Mouse (Mus musculus): ENCODE measurements at regions not wholly inside any gene's neighbourhood (a gene's known extent, or its start where the extent isn't known, plus 50 kb on each side); places are given as distances from the start of the nearest gene placed in this dataset.
A peak's percentile ranks its signal among the peaks of the same experiment; 100 is the strongest.

- no peak for DNase-seq (ENCODE audit: low spot score)
Measured at GRCm38 (mm10) chr4:153727273-153727672, 229.8 kb upstream of the A430005L14Rik start.

DNA sequence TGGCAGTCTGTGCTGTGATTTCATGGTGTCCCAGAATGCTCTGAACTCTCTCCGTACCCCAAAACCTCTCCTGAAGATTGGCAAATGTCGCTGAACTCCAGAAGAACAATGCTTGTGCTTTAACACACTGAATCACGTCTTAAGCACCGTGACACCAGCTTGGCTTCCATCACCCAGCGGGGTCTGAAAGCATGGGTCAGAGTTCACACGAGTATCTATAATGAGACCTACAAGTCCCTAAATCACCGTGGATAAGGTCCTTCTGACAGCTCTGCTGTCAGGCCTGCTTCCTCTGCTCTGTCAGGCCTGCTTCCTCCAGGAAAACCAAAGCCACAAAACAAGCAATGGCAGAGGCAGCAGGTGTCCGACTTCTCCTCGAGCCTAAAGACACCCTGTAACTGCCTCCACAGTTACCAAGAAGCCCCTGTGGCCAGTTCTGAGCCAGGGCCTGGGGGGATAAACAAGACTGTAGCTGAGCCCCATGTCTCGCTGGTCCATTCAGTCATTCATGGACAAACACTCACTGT is 229.1 kb upstream of the A430005L14Rik start:
- no peak for DNase-seq (ENCODE audit: low spot score)

DNA sequence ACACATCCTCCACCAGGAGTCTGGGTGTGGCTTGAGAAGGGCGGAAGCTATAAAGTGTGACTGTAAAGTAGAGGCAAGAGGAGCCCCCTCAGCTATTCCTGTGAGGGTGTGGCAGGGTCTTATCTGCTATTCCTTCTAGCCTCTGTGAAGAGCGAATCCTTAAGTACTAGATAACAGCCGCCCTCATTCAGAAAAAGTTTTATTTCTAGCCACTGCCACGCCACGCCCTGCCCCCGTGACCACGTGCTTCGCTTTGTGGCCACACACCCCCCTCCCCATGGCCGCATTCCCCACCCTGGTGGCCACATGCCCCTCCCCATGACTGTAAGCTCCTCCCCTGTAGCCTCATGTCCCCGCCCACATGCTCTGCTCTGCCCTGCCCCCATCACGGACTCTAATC is 218.9 kb upstream of the A430005L14Rik start:
- DNase-seq (ENCODE audit: low spot score) = no peak

- no peak for DNase-seq (ENCODE audit: low spot score)
Measured at GRCm38 (mm10) chr4:153742241-153742640, 214.8 kb upstream of the A430005L14Rik start.

DNA sequence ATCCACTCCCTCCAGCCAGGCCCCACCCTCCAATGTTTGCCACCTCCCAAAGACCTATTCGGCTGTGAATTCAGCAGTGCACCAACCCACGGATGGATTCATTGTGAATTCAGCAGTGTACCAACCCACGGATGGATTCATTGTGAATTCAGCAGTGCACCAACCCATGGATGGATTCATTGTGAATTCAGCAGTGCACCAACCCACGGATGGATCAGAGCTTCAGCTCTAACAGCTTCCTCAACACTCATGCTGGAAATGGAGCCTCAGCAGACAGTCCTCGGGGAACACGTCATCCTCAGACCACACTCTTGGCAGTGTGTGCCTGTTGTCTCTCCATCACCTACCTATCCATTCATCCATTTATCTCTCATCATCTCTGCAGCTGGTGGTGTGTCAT is 204.2 kb upstream of the A430005L14Rik start:
- DNase-seq (ENCODE audit: low spot score) = no peak

- no peak for DNase-seq (ENCODE audit: low spot score)
Measured at GRCm38 (mm10) chr4:153758323-153758722, 198.7 kb upstream of the A430005L14Rik start.

DNA sequence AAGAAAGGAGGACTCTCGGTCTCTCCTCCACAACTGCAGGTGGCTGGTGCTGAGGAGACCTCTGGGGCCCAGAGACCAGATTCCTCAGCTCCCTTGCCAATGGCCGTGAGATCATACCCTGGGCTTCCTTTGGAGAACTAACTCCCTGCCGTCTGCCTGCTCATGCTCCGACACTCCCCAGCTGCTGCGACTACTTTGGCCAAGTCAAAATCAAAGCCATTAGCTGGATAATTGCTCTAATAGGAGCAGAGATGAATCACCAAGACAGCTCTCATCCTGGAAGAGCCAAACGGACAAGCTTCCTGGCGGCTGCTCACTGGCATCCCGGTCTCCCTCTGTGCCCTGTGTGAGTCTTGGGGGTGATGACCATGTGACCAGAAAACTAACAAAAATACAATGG is 198.3 kb upstream of the A430005L14Rik start:
- peak; percentile 10 for DNase-seq (ENCODE audit: low spot score)

- DNase-seq (ENCODE audit: low spot score) = no peak
Measured at GRCm38 (mm10) chr4:153760934-153761333, 196.1 kb upstream of the A430005L14Rik start.

GRCm38 (mm10) chr4:153763413-153763812 is 193.6 kb upstream of the A430005L14Rik start:
- no peak for DNase-seq (ENCODE audit: low spot score)

DNA sequence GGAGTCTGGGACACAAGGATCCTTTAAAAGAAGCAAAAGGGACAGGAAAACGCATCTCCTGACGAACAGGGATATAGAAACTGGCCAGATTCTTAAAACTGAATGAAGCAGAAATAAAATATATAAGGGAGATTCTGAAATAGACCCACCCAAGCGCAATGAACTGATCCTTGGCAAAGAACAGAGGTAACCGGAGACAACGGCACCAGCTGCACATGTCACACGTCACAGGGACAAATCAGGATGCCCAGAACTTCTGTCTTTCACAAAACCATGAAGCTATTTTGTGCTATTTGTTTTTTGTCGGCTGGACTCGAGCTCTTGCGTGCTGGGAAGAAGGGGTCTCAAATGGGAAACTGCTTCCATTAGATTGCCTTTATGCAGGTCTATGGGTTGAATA is 189.3 kb upstream of the A430005L14Rik start:
- DNase-seq (ENCODE audit: low spot score) = no peak

- DNase-seq (ENCODE audit: low spot score) = no peak
Measured at GRCm38 (mm10) chr4:153768350-153768749, 188.7 kb upstream of the A430005L14Rik start.

GRCm38 (mm10) chr4:153770675-153771074 is 186.4 kb upstream of the A430005L14Rik start:
- no peak for DNase-seq (ENCODE audit: low spot score)

GRCm38 (mm10) chr4:153780501-153780900 is 176.5 kb upstream of the A430005L14Rik start:
- no peak for DNase-seq (ENCODE audit: low spot score)

DNA sequence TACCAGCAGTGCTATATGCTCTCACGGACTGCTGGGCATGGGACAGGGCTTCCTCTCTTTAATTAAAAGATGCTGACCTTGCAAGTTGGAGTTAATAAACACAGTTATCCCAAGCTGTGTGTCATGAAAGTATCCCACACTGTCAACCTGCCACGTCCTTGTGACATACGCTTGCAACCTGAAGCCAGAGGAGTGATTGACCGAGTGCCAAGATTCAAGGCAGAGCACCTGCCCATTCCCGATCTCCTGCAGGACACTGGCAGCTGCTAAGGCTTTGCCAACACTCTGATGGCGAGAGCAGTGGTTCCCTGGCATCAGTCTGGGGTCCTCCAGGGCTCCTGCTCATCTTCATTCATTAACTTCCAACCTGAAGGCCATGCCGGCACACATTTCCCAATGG is 175.8 kb upstream of the A430005L14Rik start:
- no peak for DNase-seq (ENCODE audit: low spot score)

DNA sequence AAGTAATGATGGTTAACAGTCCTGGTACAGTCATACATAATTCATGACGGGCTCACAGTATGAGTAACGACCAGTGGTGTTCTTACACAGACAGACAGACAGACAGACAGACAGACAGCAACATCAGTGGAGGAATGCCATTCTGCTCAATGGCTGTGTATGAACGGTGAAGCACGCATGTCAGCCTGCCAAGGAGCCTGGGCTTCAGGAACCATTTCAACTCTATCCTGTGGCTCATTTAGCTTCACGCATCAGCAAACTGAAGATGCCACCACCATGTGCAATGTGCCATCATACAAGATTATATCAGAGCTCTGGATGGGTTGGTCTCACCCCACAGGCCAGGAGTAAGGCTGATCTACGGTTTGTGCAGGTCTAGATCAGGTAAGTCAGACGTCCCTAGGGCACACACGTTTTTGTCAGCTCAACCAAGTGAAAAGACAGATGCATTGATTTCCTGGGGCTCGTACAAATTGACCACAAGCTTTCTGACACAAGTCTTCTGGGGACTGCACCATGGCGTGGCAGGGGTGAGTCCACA is 175.0 kb upstream of the A430005L14Rik start:
- no peak for DNase-seq (ENCODE audit: low spot score)

DNA sequence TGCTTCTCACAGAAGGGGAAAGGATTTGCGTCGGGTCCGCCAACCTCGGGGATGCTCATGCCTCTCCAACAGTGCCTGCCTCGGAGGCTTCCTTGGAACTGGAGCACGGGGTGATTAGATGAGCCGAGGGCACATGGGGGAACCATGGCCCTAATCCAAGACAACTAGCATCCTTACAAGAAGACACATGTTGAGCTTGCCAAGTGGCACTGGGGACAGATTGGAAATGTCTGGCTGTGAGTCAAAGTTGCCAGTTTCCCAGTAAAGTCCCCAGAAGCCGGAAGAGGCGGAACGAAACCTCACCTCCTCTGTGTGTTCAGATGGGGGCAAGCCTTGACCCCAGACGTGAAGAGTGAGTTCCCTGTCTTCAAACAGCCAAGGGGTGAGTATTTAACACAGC is 172.6 kb upstream of the A430005L14Rik start:
- DNase-seq (ENCODE audit: low spot score) = no peak

GRCm38 (mm10) chr4:153785564-153785963 is 171.5 kb upstream of the A430005L14Rik start:
- peak; percentile 47 for DNase-seq (ENCODE audit: low spot score)

DNA sequence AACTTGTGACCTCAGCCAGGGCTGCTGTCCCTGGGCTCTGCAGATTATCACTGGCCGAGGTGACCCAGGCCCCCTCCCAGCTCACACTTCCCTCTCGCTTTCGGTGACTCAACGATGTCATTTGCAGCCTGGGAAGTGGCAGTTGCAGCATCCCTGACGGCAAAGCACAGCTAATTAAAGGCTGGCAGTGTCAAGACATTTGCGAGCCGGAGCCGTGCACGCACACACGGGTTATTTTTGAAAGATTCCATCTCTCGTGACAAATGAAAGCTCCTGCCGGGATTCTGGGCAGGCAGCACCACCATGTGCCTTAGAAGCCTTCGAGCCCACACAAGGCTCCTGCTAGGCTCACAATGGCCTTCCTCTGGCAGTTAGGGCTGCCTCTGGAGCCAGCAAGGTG is 164.7 kb upstream of the A430005L14Rik start:
- DNase-seq (ENCODE audit: low spot score) = peak; percentile 32

DNA sequence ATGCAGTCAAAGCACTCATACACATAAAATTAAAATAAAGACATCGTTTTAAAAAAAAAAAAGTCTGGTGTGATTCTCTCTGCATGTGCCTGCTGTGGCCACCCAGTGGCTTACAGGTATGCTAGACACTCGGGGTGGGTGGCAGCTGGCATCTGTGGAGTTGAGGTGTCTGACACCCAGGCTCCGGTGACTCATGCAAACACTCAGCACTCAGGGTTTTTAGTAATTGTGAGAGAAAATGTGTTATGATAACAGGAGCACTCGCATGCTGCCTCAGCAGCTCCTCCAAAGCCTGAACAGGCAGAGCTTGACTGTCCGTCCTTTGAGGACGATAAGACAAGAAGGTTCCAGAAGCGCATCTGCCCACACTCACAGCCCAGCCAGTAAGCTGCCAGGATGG is 159.0 kb upstream of the A430005L14Rik start:
- no peak for DNase-seq (ENCODE audit: low spot score)

GRCm38 (mm10) chr4:153805727-153806126 is 151.3 kb upstream of the A430005L14Rik start:
- no peak for DNase-seq (ENCODE audit: low spot score)

DNA sequence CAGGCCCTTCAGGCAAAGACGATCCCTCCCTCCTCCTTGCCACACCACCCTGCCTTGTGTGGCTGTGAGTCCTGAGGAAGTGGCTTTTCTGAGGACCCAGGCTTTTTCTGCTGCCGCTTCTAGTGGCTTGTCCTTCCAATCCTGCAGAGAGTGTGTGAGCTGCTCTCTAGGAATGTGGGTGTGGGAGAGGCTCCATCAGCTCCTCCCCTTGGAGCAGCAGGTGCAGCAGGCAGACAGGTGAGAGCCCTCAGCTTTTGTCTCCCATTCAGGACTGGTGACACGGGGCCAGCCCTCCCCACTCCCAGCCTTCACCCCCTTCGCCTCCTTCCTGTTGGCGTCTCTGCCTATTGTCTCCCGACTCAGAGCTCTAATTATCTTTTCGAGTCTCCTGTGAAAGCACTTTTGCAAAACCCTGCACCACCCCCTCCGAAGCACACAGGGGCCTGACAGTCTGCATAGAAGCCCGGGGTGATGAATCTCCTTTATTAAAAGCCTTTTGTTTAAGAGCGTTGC is 150.8 kb upstream of the A430005L14Rik start:
- DNase-seq (ENCODE audit: low spot score) = peak; percentile 74

- peak; percentile 71 for DNase-seq (ENCODE audit: low spot score)
Measured at GRCm38 (mm10) chr4:153806820-153807436, 150.1 kb upstream of the A430005L14Rik start.

- no peak for DNase-seq (ENCODE audit: low spot score)
Measured at GRCm38 (mm10) chr4:153812866-153813265, 144.2 kb upstream of the A430005L14Rik start.

- peak; percentile 86 for DNase-seq (ENCODE audit: low spot score)
Measured at GRCm38 (mm10) chr4:153827914-153828313, 129.1 kb upstream of the A430005L14Rik start.
